Mouse (Mus musculus): Measurements from ENCODE around the gene Gpr107. TPM values are rescaled to one million over a fixed set of nuclear protein-coding genes. Genes with fewer than 3 reads are reported as not detected.

Gpr107 gene
- polyA plus RNA-seq (2016; fragmentation: Nextera tagmentation; extraction: Ambion mirVana), result 28.7 and 32.4 TPM in 2 replicates

DNA sequence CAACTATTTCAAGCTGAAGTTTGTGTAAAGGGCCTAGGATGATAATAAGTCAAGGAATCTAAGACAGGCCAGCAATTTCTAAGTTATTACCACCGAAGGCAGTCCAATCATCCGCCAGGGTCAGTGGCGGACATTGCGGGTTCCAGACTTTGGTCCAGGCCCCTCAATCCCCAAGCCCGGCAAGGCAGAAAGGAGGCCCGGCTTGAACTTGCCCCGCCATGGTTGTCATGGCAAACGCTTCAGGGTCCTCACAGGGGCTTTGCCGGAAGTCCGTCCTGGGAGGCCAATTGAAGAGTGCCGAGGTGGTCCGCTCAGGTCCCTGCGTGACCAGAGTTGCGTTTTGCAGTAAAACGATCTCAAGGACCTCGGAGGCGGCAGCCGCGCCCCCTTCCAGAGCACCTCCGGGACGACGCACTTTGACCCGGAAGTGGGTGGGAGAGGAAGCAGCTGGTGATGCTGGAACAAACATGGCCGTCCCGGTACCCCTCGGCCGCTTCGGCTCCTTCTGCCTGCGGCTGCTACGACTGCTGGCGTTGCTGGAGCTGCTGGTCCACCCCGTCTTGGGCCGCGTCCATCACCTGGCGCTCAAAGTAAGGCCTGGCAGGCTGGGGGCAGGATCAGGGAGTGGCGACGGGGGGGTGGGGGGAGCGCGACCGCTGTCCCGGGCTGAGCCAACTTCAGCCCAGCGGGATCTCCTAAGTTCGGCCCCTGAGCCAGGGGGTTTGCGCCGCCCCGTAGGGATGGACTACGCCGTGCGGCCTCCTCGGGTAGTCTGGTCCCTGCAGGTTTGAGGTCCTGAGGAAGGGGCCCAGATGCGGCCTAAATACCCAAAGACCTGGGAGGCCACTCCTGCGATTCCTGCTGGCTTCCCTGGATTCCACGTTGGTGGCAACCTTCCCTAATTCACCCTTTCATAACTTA, at the start of gene Gpr107:
TSS of gene Gpr107 (plus strand) at position 425 of the 921 bp plus-strand sequence.
- WGBS, result under 1% methylated on average over 53 of the region's 53 CpGs
- peak; percentile 92 for DNase-seq (ENCODE audit: low spot score)

DNA sequence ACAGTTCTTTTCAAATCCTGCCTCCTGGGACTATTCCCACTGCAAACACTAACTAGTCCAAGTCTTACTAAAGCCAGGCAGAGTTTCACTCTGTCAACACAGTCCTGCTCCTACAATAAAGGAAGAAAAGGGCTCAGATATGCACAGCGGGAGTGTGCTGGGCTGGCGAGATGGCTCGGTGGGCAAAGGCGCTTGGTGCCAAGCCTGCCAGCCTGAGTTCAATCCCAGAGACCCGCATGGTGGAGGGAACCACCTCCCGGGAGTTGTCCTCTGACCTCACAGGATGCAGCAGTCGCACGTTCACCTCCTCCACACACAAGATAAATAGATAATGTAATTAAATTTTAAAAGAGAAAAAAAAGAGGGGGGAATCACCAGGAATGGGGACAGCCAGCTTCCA, 48.8 kb upstream of the Gpr107 start:
- H3K36me3 ChIP-seq (replicated peaks), result peaks cover 19% of the 10 kb centered on the region

More for the DNA sequence above, at the start of gene Gpr107:
- Histone ChIP-seq H3K4me1 (peaks cover 28% of the 10 kb centered on the region), H3K36me3 (replicated peaks) (peaks cover 23% of the 10 kb centered on the region), H3K9me3 (no peaks in the 10 kb centered on the region), H3K27ac (replicated peaks) (peak within 1 kb of the TSS; percentile 91), H3K27me3 (replicated peaks; ENCODE audit: low read depth, poor library complexity, severe bottlenecking) (no peaks in the 10 kb centered on the region), H3K4me3 (peak within 1 kb of the TSS; percentile 98)

DNA sequence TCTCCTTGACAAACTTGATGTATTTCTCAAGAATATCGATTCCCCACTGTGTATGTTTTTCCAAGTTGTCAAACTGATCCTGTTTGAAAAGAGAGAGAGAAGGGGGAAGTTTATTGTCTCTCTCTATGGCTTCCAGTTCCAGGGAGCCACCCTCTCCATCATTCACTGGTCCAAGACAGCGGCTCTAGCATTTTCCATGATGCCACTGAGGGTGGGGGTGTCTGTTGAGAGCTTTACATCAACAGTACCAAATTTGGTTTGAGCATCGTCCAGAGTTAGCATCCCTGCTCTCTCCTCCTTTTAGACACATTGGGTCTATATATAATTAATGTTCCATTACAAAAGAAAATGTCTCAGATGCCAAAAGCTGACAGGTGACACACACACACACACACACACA, 46.8 kb upstream of the Gpr107 start:
- Histone ChIP-seq H3K27ac (replicated peaks) (no peak overlapping the region), H3K4me1 (peaks cover 42% of the 10 kb centered on the region), H3K4me3 (no peak overlapping the region), H3K9me3 (no peaks in the 10 kb centered on the region), H3K36me3 (replicated peaks) (peaks cover 12% of the 10 kb centered on the region), H3K27me3 (replicated peaks; ENCODE audit: low read depth, poor library complexity, severe bottlenecking) (no peaks in the 10 kb centered on the region)
- no peak for DNase-seq (ENCODE audit: low spot score)
- 82% methylated on average over 3 of the region's 3 CpGs for WGBS

More for the DNA sequence above, 48.8 kb upstream of the Gpr107 start:
- Histone ChIP-seq H3K27ac (replicated peaks) (no peak overlapping the region; the same call in 1 of the 2 replicates), H3K4me3 (no peak overlapping the region), H3K4me1 (peaks cover 35% of the 10 kb centered on the region), H3K9me3 (no peaks in the 10 kb centered on the region), H3K27me3 (replicated peaks; ENCODE audit: low read depth, poor library complexity, severe bottlenecking) (no peaks in the 10 kb centered on the region)
- 73% methylated on average over 8 of the region's 8 CpGs for WGBS
- DNase-seq (ENCODE audit: low spot score), result no peak

DNA sequence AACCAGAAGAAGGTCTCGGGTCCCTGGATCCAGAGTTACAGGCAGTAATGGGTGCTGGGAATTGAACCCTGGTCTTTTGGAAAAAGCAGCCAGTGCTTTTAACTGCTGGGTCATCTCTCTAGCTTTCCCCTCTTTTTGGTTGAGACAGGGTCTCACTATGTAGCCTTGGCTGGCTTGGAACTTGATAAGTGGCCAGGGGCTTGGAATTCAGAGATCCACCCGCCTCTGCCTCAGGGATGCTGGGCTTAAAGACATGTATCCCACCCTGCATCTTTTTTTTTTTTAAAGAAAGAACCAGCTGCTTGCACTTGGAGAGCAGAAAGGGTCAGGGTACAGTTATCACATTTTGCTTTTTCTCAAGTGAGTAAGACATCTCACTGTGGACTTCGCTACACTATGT, 46.1 kb upstream of the Gpr107 start:
- DNase-seq (ENCODE audit: low spot score), result no peak

DNA sequence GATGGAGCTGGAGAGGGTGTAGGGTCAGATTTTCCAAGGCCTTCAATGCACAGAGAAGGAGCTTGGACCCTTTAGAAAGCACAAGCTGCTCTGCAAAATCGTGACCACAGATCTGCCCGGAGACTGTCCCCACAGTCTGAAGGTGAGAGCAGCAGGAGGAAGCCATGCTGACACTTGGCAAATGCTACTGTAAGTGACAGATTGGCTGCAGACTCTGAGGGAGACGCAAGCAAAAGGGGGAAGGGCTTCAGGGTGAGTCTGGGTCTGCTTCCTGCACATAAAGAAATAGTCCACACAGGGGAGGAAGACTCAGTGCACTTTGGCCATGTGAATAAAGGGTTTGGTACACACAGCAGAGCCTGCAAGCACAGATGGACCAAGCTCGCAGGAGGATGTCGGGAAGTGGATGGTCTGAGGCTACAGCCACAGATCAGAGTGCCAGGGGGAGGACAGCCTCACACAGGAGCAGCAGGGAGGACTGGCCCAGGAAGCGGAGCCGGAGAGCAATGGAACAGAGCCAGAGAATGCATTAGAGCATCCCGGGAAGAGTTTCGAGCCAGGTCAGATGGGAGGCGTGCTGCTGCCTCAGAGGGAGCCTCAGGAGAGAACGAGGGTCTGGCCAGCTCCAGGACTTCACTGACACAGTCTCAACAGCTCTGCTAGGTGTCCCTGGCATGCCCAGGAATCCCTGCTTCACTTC, 45.3 kb upstream of the Gpr107 start:
- peaks cover 1% of the 10 kb centered on the region; the same call in 1 of the 2 replicates for H3K36me3 ChIP-seq (replicated peaks)
- H3K27me3 ChIP-seq (replicated peaks; ENCODE audit: low read depth, poor library complexity, severe bottlenecking), result no peaks in the 10 kb centered on the region
- no peak overlapping the region for H3K4me3 ChIP-seq
- 61% methylated on average over 11 of the region's 11 CpGs for WGBS
- no peak for DNase-seq (ENCODE audit: low spot score)
- peak overlapping the region; percentile 52; the same call in 1 of the 2 replicates for H3K27ac ChIP-seq (replicated peaks)
- peaks cover 35% of the 10 kb centered on the region for H3K4me1 ChIP-seq
- no peaks in the 10 kb centered on the region for H3K9me3 ChIP-seq

More for the DNA sequence above, 46.1 kb upstream of the Gpr107 start:
- H3K36me3 ChIP-seq (replicated peaks), result peaks cover 9% of the 10 kb centered on the region; the same call in 1 of the 2 replicates
- H3K9me3 ChIP-seq, result no peaks in the 10 kb centered on the region
- no peaks in the 10 kb centered on the region for H3K27me3 ChIP-seq (replicated peaks; ENCODE audit: low read depth, poor library complexity, severe bottlenecking)
- no peak overlapping the region for H3K27ac ChIP-seq (replicated peaks)
- peaks cover 42% of the 10 kb centered on the region for H3K4me1 ChIP-seq
- no peak overlapping the region for H3K4me3 ChIP-seq
- WGBS, result 95% methylated on average over 3 of the region's 3 CpGs

DNA sequence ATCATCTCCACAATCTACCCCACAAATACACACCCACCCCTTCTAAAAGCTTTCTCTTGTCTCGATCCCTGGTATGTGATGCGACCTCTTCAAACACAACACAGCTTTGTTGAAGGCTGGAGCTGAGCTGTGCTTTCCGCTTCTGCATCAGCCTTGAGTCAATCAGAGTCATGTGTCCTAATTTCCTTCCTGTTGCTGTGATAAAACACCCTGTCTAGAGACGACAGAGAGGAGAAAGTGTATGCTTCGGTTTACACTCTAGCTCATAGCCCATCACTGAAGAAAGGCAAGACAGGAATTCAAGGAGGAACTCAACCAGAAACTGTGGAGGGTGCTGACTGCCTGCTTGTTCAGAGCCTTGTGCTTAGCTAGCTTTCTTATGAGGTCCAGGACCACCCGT, 43.9 kb upstream of the Gpr107 start:
- Histone ChIP-seq H3K27me3 (replicated peaks; ENCODE audit: low read depth, poor library complexity, severe bottlenecking) (no peaks in the 10 kb centered on the region), H3K4me1 (peaks cover 34% of the 10 kb centered on the region), H3K9me3 (no peaks in the 10 kb centered on the region), H3K27ac (replicated peaks) (0 out of 2 replicates have a peak overlapping the region, but pooled peaks have one; percentile 24), H3K4me3 (no peak overlapping the region), H3K36me3 (replicated peaks) (no peaks in the 10 kb centered on the region; the same call in 1 of the 2 replicates)
- 68% methylated on average over 6 of the region's 6 CpGs for WGBS
- DNase-seq (ENCODE audit: low spot score), result no peak

DNA sequence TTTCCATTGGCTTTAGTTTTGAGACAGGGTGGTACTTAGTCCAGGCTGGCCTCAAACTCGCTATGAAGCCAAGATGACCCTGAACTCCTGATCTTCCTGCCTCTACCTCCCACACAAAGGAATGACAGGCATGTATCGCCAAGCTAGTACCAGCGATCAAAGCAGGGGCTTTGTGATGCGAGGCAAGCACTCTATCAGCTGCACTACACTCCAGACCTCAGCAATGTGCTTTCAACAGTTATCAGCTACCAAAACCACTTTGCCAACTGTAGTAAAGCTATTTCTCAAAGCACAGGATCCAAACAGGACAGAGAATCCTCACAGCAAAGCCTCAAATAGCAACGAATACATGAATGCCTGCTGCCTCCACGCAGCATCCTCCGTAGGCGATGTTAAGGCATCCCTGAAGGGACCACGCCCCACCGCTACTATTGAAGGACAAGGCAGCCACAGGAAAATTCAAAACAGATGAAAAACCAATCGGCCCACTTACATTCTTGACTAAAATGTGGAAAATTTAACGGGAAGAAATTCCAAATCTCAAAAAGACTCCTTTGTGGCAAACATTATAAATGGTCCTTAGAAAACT, 42.1 kb upstream of the Gpr107 start:
- Histone ChIP-seq H3K4me1 (peaks cover 30% of the 10 kb centered on the region), H3K27ac (replicated peaks) (no peak overlapping the region), H3K4me3 (no peak overlapping the region), H3K9me3 (peaks cover 6% of the 10 kb centered on the region; the same call in 1 of the 2 replicates), H3K27me3 (replicated peaks; ENCODE audit: low read depth, poor library complexity, severe bottlenecking) (no peaks in the 10 kb centered on the region), H3K36me3 (replicated peaks) (no peaks in the 10 kb centered on the region; the same call in 1 of the 2 replicates)
- WGBS, result 72% methylated on average over 12 of the region's 12 CpGs
- no peak for DNase-seq (ENCODE audit: low spot score)

DNA sequence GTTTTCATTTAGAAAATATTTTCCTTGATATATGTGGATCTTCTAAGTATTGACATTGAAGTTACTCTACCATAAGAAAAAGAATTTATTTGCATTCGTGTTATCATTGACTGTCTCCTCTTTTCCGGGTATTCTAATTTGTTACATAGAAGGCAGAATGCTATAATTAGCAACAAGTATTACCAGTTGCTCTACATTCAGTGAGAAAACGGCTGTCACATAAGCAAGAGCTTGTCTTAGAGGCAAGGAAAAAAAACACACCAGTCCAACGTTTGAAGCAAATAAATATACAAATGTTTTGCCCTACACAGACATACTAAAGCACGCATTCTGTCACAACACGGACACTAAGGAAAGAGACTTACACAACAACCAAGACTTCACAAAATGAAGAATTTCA, 40.4 kb upstream of the Gpr107 start:
- Histone ChIP-seq H3K9me3 (peaks cover 6% of the 10 kb centered on the region; the same call in 1 of the 2 replicates), H3K4me3 (no peak overlapping the region), H3K4me1 (peaks cover 44% of the 10 kb centered on the region), H3K36me3 (replicated peaks) (peaks cover 5% of the 10 kb centered on the region; the same call in 1 of the 2 replicates), H3K27ac (replicated peaks) (no peak overlapping the region), H3K27me3 (replicated peaks; ENCODE audit: low read depth, poor library complexity, severe bottlenecking) (no peaks in the 10 kb centered on the region)
- WGBS, result 85% methylated on average over 6 of the region's 6 CpGs
- no peak for DNase-seq (ENCODE audit: low spot score)

DNA sequence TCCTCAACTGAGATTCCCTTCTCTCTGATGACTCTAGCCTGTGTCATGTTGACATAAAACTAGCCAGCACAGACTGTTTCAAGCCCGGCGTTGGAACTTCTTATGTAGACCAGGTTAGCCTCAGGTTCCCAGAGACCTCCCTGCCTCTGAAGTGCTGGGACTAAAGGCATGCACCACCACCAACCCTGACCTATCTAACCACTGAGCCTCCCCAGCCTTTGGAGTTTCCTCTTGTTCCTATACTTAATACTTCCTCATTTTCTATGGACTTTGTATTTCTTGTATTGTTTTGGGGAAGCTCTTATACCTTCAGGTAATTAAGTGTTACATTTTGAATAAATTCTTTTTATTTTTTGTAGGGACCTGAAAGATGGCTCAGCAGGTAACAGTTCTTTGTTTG, 37.9 kb upstream of the Gpr107 start:
- Histone ChIP-seq H3K27me3 (replicated peaks; ENCODE audit: low read depth, poor library complexity, severe bottlenecking) (no peaks in the 10 kb centered on the region), H3K4me1 (peaks cover 26% of the 10 kb centered on the region), H3K36me3 (replicated peaks) (peaks cover 8% of the 10 kb centered on the region; the same call in 1 of the 2 replicates), H3K27ac (replicated peaks) (no peak overlapping the region), H3K9me3 (peaks cover 6% of the 10 kb centered on the region; the same call in 1 of the 2 replicates), H3K4me3 (no peak overlapping the region)
- no peak for DNase-seq (ENCODE audit: low spot score)
- 98% methylated on average over 2 of the region's 2 CpGs for WGBS

DNA sequence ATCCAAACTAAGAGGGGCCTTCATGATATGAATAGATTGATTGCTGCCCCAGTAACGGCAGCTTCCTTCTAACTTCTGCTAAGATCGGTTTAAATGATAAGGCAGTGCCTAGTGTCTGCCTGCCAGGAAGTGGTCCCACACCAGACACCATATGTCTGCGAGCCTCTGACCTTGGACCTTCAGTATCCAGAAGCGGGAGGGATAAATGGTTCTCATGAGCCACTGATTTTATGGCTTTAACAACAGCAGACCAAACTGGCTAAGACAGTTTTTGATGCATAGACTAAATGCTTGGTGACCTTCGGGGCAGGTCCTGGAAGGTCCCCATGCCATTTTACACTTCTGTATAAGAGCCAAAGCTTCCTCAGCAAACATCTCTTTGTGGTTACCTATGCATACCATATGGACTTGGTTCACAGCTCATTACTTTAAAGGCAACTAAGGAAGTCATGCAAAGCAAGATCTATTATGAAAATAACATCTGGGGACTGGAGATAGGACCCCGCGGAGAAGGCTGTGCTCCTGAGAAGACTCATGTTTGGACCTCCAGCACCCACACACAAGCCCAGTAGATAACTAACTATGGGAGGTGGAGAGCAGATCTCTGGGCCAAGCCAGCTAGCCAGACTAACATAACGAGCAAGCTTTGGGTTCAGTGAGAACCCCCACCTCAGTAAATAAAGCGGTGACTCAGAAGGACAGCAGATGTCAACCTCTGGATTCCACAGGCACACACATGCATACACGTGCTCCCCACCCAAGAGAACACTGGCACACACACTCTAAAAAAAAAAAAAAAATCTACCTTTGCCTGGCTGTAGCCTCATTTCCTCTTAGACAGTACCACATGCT, 36.8 kb upstream of the Gpr107 start:
- Histone ChIP-seq H3K27me3 (replicated peaks; ENCODE audit: low read depth, poor library complexity, severe bottlenecking) (no peaks in the 10 kb centered on the region), H3K4me3 (no peak overlapping the region), H3K36me3 (replicated peaks) (peaks cover 8% of the 10 kb centered on the region; the same call in 1 of the 2 replicates), H3K4me1 (peaks cover 25% of the 10 kb centered on the region), H3K27ac (replicated peaks) (peak overlapping the region; percentile 58), H3K9me3 (peaks cover 6% of the 10 kb centered on the region; the same call in 1 of the 2 replicates)
- DNase-seq (ENCODE audit: low spot score), result no peak
- WGBS, result 58% methylated on average over 10 of the region's 10 CpGs

DNA sequence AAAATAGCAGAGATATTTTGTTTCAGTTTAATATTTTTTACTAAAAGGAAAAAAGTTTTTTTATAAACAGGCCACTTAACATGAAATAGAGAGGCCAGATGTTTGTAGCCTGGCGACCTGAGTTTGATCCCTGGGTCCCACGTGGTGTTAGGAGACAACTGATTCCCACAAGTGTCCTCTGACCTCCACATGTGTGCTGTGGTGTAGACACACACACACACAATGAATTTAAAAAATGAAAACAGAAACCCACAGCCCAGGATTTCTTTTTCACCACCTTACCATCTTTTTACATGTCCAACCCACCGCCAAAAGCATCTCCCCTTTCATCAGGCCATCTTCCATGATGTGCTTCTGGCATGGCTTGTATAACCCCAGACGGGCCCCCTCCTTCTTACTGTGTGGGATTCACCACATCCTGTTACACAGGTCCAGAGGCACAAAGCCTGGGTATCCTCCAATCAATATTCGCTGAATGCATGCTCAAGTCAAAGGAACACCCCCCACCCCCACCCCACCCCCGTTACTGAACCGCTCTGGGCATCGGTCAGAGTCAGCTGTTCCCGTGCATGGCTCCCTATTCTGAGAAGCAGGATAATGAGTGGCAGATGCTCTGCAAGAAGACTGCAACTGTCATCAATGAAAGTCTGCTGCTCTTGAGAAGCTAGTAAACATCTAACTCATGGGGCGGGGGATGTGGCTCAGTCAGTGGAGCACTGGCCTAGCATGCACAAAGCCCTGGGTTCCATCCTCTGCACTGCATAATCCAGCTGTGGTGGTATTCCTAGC, 36.0 kb upstream of the Gpr107 start:
- H3K9me3 ChIP-seq, result peaks cover 6% of the 10 kb centered on the region; the same call in 1 of the 2 replicates
- no peaks in the 10 kb centered on the region for H3K27me3 ChIP-seq (replicated peaks; ENCODE audit: low read depth, poor library complexity, severe bottlenecking)
- WGBS, result 57% methylated on average over 10 of the region's 10 CpGs
- H3K27ac ChIP-seq (replicated peaks), result peak overlapping the region; percentile 58
- peaks cover 25% of the 10 kb centered on the region for H3K4me1 ChIP-seq
- H3K36me3 ChIP-seq (replicated peaks), result peaks cover 8% of the 10 kb centered on the region; the same call in 1 of the 2 replicates
- peak; percentile 63 for DNase-seq (ENCODE audit: low spot score)
- no peak overlapping the region for H3K4me3 ChIP-seq
